Mouse (Mus musculus): ENCODE measurements around the gene Adam29.

Adam29 gene

DNA sequence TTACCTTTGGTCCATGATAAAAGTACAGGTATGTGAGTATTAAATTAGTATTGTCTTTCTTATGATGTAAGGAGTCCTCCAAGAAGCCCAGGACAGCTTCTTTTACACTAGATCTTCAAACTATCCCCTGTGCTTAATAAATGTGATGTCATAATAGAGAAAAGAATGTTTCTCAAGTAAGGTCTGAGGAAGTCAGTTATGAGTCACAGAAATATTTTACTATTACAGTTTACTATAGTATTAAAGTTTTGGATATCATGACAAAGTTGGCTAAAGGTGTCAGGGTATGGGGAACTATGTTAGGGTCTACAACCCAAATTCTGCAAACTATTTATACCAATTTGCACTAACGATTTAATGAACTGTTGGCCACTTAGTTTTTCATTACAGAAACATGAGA is at the start of gene Adam29:
TSS of gene Adam29 (minus strand) at position 101 of the 400 bp plus-strand sequence.
- no peak for DNase-seq

- no peak for DNase-seq
Measured at GRCm38 (mm10) chr8:55940526-55940880, 33.8 kb upstream of the Adam29 start.

GRCm38 (mm10) chr8:55939870-55940525 is 33.2 kb upstream of the Adam29 start, which contains the start of gene Glra3:
TSS of gene Glra3 (plus strand) at chr8:55940460.
- DNase-seq, result no peak

Measured in thymus, postnatal 4 days (tissue).